Mouse (Mus musculus): ENCODE measurements around the gene Pcid2.

GRCm38 (mm10) chr8:13122887-13123421, 17.7 kb upstream of the Pcid2 start:
- no peak for TF ChIP-seq ZNF384 (IDR thresholded peaks at IDR 0.05; ENCODE audit: low read depth, low read length)
- TF ChIP-seq MAFK (IDR thresholded peaks at IDR 0.05; ENCODE audit: insufficient read depth, low read depth, low read length), result no peak
- TF ChIP-seq ZC3H11A (IDR thresholded peaks at IDR 0.05; ENCODE audit: borderline replicate concordance, low read depth, low read length), result no peak
- no peak for TF ChIP-seq CHD2 (IDR thresholded peaks at IDR 0.05; ENCODE audit: low read depth, low read length)

Data from ES-E14 (cell line).